Mouse (Mus musculus) hindbrain, embryonic 12.5 days (tissue): Measurements from ENCODE around the gene Lyrm9. TPM values are rescaled to one million over a fixed set of nuclear protein-coding genes. Genes with fewer than 3 reads are reported as not detected.

ENCODE experiments used
- polyA plus RNA-seq: library from polyadenylated mRNA; unstranded; fragments of >200 nt; fragmentation: Nextera tagmentation; extraction: Ambion mirVana; gene quantifications from 2 replicates; pipeline ENCODE4 v1.2.1, GENCODE M21; 2016

Lyrm9 gene
- polyA plus RNA-seq, 1 experiment from 2014 or later = 18.1 TPM

Other genes starting within 250 kb of the Lyrm9 start
- gene Nlk, start 129.2 kb upstream of the Lyrm9 start, polyA plus RNA-seq = 25.3 and 26.6 TPM in 2 replicates
- gene Ccnq, start 74.9 kb upstream of the Lyrm9 start, polyA plus RNA-seq = 29.2 and 31.3 TPM in 2 replicates
- 1.4 and 1.7 TPM in 2 replicates for gene Nos2, start 94.2 kb downstream of the Lyrm9 start, polyA plus RNA-seq
- 8.7 and 10.6 TPM in 2 replicates for gene Lgals9, start 158.4 kb downstream of the Lyrm9 start, polyA plus RNA-seq